Mouse (Mus musculus): ENCODE measurements around the gene Tnfrsf25. TPM values are rescaled to one million over a fixed set of nuclear protein-coding genes. Genes with fewer than 3 reads are reported as not detected.

Gene Tnfrsf25
- polyA plus RNA-seq, 1 experiment from 2014 or later: 1.9 TPM

DNA sequence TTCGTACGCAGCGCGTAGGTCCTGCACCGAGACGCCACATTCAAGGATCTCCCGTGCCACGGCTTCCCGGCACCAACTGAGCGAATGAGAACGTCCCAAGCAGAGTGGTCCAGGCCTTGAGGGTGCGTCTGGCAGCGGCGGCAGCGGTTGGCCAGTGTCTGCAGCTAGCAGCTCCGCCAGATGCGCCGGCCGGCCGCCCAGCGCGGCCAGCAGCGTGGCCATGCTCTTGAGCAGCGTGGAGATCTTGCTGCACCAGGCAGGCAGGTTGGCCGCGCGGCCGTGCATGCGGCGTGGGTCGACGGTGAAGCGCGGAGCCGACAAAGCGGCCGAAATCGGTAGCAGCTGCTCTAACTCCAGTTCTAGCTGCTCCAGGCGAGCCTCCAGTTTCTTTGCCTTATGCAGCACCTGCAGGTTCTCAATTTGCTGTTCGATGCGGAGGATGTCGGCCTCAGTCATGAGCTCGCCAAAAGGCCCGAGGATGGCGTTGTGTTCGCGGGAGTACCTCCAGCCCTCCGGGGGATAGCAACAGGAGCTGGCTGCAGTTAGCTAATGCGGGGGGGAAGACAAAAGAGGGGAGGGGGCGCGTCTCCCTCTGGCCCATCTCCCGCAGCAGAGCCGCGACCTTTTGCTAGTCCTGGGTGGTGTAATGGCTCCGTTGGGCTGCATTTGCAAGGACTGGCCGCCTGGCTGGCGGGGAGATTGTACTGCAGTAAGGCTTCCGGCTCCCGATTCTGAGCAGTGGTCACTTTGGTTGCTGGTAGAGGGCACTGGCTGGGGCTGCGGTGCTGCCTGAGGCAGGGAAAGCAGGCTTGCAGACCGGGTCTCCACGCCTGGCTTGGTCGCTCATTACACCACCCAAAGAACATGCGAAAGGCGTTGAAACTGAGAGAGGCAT lies 10.5 kb downstream of the Tnfrsf25 start:
- H3K9ac ChIP-seq: no peak overlapping the region
- peaks cover 100% of the 10 kb centered on the region for H3K27me3 ChIP-seq
- no peaks in the 10 kb centered on the region for H3K9me3 ChIP-seq
- 3% methylated on average over 65 of the region's 65 CpGs for WGBS
- H3K36me3 ChIP-seq: no peaks in the 10 kb centered on the region
- peak overlapping the region; percentile 56 for H3K4me2 ChIP-seq (replicated peaks)
- peak overlapping the region; percentile 34 for H3K4me3 ChIP-seq
- H3K4me1 ChIP-seq: peaks cover 30% of the 10 kb centered on the region
- no peak; the same call in 1 of the 2 replicates for ATAC-seq (ENCODE audit: low FRiP score, low read depth)
- H3K27ac ChIP-seq: no peak overlapping the region

DNA sequence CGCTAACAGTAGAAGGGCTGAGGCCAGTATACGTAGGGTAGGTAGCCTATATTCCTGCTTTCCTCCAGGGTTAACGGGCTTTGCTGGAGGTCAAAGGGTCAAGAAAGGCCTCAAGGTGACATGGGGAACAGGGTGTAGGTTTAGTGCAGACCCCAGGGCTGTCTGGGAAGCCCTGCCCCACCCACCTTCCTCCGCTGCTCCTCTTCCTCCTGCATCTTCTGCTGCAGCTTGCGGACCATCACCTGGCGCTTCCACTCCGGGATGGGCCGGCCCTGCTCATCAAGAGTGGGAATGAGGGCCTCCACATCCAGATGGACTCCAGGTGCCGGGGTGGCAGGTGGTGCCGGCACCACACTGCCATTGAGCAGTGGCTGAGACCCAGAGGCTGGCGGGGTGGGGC lies 12.2 kb downstream of the Tnfrsf25 start:
- Histone ChIP-seq H3K36me3 (no peaks in the 10 kb centered on the region), H3K27ac (no peak overlapping the region), H3K9me3 (no peaks in the 10 kb centered on the region), H3K9ac (no peak overlapping the region), H3K4me3 (no peak overlapping the region), H3K27me3 (peaks cover 100% of the 10 kb centered on the region), H3K4me1 (peaks cover 46% of the 10 kb centered on the region), H3K4me2 (replicated peaks) (no peak overlapping the region)
- no peak for ATAC-seq (ENCODE audit: low FRiP score, low read depth)
- 78% methylated on average over 11 of the region's 11 CpGs for WGBS

DNA sequence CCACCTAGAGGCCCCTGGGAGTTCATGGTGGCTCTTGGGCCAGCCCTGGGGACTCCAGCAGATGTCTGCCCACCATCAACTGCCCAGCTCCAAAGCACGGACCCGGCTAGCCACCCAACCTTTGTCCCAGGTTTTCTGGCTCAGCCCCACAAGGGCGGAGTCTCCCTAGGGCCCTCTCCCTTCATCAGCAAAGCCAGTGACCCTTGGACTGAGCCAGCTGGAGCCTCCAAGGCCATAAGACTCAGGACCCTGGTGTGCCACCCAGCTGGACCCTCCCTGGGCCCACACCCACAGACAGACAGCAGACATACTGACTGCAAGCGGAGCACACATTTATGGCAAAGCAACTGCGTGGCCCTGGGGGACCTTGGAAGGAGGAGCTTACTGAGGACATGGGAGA lies 13.1 kb downstream of the Tnfrsf25 start:
- H3K4me1 ChIP-seq: peaks cover 46% of the 10 kb centered on the region
- ATAC-seq (ENCODE audit: low FRiP score, low read depth): no peak
- 48% methylated on average over 5 of the region's 5 CpGs for WGBS

DNA sequence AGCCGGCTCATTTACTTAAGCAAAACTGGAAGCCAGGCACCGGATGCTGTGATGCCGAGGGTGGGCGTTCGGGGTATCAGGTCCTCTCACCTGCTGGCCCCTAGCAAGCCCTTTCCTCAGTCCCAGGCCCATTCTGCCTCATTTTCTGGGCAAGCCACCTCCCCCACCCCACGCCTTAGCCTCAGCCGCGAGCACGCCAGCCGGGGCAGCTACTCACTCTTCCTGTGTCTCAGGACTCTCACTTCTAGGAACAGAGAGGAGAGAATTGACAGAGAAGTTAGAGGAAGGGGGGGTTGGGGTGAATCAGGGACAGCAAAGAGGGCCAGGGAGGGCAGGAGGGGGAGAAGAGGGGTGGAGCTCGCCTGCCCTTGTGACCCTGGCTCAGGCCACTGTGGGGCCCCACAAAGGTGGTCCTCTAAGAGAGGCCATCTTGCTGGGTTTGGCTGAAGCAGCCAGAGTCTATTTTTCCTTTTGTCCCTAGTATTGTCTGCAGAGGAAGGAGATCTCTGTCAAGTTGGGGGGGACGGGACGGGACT lies 13.7 kb downstream of the Tnfrsf25 start:
- 25% methylated on average over 13 of the region's 13 CpGs for WGBS
- Histone ChIP-seq H3K27me3 (peaks cover 100% of the 10 kb centered on the region), H3K4me2 (replicated peaks) (no peak overlapping the region), H3K9me3 (no peaks in the 10 kb centered on the region), H3K27ac (no peak overlapping the region), H3K4me3 (no peak overlapping the region), H3K36me3 (no peaks in the 10 kb centered on the region), H3K4me1 (peaks cover 46% of the 10 kb centered on the region), H3K9ac (no peak overlapping the region)
- ATAC-seq (ENCODE audit: low FRiP score, low read depth): no peak

More for the DNA sequence above, 13.1 kb downstream of the Tnfrsf25 start:
- H3K9me3 ChIP-seq: no peaks in the 10 kb centered on the region
- H3K27me3 ChIP-seq: peaks cover 100% of the 10 kb centered on the region
- no peak overlapping the region for H3K9ac ChIP-seq
- H3K36me3 ChIP-seq: no peaks in the 10 kb centered on the region
- no peak overlapping the region for H3K4me2 ChIP-seq (replicated peaks)
- no peak overlapping the region for H3K27ac ChIP-seq
- no peak overlapping the region for H3K4me3 ChIP-seq

DNA sequence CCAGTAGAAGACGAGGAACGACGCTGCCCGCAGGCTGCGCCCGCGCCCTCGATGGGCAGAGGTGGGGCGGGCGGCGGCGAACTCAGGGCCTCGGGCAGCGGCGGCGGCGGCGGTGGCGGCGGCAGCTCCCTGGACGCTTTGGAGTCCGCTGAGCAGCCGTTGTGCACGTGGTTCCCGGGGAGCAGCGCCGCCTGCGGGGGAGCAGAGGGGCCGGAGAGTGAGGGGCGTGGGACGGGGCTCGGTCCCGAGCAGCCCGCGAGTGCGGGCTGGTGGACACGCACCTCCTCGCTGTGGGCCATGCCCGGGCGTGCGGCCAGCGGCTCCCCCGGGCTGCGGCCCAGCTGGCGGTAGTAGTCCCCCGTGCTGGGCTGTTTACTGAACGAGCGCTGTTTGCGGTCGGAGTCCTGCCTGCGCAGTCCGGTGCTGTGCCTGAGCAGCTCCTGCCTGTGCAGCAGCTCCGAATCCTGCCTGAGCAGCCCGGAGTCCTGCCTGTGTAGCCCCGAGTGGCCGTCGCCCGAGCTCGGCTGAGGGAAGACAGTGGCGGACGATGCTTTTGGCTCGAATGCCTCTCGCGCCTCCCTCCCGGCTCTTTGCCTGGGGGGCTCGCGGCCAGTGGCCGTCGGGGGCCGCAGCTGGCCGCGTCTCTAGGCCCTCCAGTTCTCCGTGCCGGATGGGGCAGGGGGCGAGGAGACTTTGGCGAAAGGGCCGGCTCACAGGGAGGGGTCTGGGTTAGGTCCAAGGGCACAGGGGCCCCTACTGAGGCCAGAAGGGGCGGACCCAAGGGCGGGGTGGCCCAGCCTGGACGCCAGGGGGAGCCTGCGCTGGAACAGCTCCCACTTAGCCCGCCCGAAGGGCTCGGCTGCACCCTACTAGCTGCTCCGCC lies 15.3 kb downstream of the Tnfrsf25 start:
- Histone ChIP-seq H3K9ac (peak overlapping the region; percentile 48), H3K27me3 (peaks cover 98% of the 10 kb centered on the region), H3K4me1 (peaks cover 35% of the 10 kb centered on the region), H3K9me3 (no peaks in the 10 kb centered on the region), H3K4me3 (peak overlapping the region; percentile 44), H3K4me2 (replicated peaks) (peak overlapping the region; percentile 71), H3K36me3 (no peaks in the 10 kb centered on the region), H3K27ac (no peak overlapping the region)
- 1% methylated on average over 78 of the region's 85 CpGs for WGBS
- peak; percentile 59 for ATAC-seq (ENCODE audit: low FRiP score, low read depth)

DNA sequence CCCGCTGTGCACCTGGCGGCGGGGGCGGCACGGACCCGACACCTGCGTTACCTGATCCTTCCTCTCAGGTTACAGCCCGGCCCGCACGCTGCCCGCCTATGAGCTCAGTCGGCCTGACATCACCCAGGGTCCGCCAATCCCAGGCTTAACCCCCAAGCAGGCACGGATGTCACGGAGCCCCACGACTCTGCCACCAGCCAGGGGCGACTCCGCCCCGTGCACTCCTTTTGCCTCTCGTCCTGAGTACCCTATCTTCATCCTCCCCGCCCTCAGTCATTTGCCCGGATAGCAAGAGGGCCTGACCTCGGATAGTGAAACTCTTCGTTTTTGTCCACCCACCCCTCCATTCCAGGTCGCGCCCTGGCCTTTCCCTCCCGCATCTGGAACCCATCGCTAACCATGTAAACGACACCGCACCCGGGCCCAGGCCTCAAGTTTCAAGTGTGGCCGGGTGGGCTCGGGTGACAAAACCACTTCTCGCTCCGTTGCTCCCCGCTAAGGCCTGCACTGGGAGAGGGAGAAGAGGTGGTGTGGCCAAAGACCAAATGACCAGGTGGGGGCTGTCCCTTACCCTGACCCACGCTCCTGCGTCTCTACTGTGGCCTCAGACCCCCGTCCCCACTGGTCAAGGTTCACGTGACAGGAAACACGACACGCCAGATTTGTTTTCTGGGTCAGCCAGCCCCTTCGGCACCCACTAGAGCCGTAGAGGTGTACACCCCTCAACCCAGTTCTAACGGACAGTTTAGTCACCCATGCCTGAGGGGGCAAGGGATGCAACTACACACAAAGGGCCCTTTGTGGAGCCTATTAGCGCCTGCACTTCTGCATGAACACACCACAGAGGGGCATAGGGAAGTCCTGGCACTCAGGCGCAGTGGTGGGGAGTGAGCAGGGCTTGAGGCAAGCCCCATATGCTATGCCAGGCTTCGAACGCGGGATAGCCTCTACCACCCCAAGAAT lies 16.4 kb downstream of the Tnfrsf25 start:
- H3K4me2 ChIP-seq (replicated peaks): peak overlapping the region; percentile 71
- peaks cover 97% of the 10 kb centered on the region for H3K27me3 ChIP-seq
- peak overlapping the region; percentile 44 for H3K4me3 ChIP-seq
- no peaks in the 10 kb centered on the region for H3K36me3 ChIP-seq
- H3K27ac ChIP-seq: no peak overlapping the region
- 4% methylated on average over 50 of the region's 50 CpGs for WGBS
- peaks cover 27% of the 10 kb centered on the region for H3K4me1 ChIP-seq
- H3K9me3 ChIP-seq: no peaks in the 10 kb centered on the region
- H3K9ac ChIP-seq: no peak overlapping the region
- 0 out of 2 replicates have a peak, but pooled peaks have one; percentile 4 for ATAC-seq (ENCODE audit: low FRiP score, low read depth)

DNA sequence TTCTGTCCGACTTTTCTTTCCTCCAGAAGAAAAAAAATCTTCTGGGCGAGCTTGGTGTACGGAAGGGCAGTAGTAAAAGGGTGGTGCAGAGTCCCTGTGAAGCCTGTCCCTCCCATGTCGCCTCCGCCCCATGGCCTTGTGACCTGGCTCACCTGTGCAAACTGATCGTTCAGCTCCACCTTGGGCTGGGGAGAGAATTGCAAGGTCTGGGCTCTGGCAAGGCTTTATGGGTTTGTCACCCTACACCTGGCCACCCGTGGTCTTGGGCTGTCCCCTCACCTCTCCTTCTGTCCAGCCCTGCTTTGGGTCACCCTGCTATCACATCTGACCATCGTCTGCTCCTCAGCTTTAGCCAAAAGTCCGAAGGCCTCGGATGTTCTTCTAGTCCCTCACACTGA lies 17.0 kb downstream of the Tnfrsf25 start:
- no peak overlapping the region for H3K4me3 ChIP-seq
- H3K4me2 ChIP-seq (replicated peaks): no peak overlapping the region; the same call in 1 of the 2 replicates
- peaks cover 93% of the 10 kb centered on the region for H3K27me3 ChIP-seq
- no peaks in the 10 kb centered on the region for H3K9me3 ChIP-seq
- no peak overlapping the region for H3K9ac ChIP-seq
- 24% methylated on average over 10 of the region's 10 CpGs for WGBS
- no peaks in the 10 kb centered on the region for H3K36me3 ChIP-seq
- H3K4me1 ChIP-seq: peaks cover 27% of the 10 kb centered on the region
- ATAC-seq (ENCODE audit: low FRiP score, low read depth): no peak
- no peak overlapping the region for H3K27ac ChIP-seq

DNA sequence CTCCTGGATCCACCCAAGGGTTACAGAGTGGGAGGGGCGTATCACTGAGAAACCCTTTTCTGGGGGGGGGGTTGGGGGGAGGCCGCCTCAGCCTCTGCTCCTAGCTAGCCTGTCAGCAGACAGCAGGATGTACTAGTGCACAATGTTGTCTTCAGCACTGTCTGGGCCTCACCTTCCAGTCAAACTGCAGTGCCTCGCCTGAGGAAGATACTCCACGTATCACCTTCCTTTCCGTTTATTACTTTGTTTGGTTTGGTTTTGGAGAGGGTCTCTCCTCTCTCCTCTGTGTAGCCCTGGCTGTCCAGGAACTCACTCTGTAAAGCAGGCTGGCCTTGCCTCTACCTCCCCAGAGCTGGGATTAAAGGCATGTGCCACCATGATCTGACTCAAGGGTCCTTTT lies 17.5 kb downstream of the Tnfrsf25 start:
- Histone ChIP-seq H3K27ac (no peak overlapping the region), H3K9me3 (no peaks in the 10 kb centered on the region), H3K9ac (no peak overlapping the region), H3K36me3 (no peaks in the 10 kb centered on the region), H3K4me1 (peaks cover 29% of the 10 kb centered on the region), H3K4me2 (replicated peaks) (no peak overlapping the region), H3K27me3 (peaks cover 91% of the 10 kb centered on the region), H3K4me3 (no peak overlapping the region)
- no peak for ATAC-seq (ENCODE audit: low FRiP score, low read depth)
- WGBS: 51% methylated on average over 5 of the region's 5 CpGs

DNA sequence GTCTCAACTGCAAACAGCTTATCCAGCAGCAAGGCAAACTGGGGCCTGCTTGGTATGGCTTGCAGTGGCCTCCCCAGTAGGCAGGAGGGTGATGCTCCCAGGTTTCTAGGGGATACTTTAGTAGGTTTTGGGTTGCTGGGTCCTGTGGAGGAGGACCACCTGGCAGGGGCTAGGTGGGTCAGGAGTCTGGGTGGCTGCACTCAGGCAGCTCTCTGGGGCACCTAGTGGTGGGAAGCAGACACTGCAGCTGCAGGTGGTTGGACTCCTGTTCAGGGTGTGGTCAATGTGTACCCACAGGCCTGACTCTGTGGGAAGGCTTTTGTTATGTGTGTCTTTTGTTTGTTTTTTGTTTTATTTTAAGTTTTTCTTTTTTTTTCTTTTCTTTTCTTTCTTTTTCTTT lies 18.8 kb downstream of the Tnfrsf25 start:
- no peak overlapping the region for H3K27ac ChIP-seq
- H3K9me3 ChIP-seq: no peaks in the 10 kb centered on the region
- ATAC-seq (ENCODE audit: low FRiP score, low read depth): no peak
- no peaks in the 10 kb centered on the region for H3K36me3 ChIP-seq
- H3K4me3 ChIP-seq: no peak overlapping the region
- H3K4me1 ChIP-seq: peaks cover 37% of the 10 kb centered on the region
- H3K9ac ChIP-seq: no peak overlapping the region
- H3K27me3 ChIP-seq: peaks cover 86% of the 10 kb centered on the region
- H3K4me2 ChIP-seq (replicated peaks): no peak overlapping the region

DNA sequence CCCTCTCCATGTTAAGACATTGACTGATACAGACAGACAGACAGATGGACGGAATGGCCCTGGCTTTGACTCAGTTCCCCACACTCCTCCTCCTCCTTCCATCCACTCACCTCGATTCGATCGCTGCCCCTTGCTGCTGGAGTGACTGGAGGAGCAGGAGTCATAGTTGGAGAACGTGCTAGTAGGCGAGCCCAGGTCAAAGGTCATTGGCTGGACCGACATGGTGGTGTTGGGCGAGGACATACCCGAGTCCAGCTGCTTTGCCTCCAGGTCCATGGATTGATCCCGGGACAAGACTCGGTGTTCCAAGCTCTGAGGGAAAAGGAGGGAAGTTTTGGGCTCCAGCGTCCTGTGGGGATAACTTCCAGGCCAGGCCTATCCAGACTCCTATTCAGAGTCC lies 19.6 kb downstream of the Tnfrsf25 start:
- Histone ChIP-seq H3K9me3 (no peaks in the 10 kb centered on the region), H3K36me3 (no peaks in the 10 kb centered on the region), H3K27ac (no peak overlapping the region), H3K4me1 (peaks cover 35% of the 10 kb centered on the region), H3K27me3 (peaks cover 85% of the 10 kb centered on the region), H3K4me2 (replicated peaks) (no peak overlapping the region), H3K9ac (no peak overlapping the region), H3K4me3 (no peak overlapping the region)
- 83% methylated on average over 12 of the region's 12 CpGs for WGBS
- no peak for ATAC-seq (ENCODE audit: low FRiP score, low read depth)

DNA sequence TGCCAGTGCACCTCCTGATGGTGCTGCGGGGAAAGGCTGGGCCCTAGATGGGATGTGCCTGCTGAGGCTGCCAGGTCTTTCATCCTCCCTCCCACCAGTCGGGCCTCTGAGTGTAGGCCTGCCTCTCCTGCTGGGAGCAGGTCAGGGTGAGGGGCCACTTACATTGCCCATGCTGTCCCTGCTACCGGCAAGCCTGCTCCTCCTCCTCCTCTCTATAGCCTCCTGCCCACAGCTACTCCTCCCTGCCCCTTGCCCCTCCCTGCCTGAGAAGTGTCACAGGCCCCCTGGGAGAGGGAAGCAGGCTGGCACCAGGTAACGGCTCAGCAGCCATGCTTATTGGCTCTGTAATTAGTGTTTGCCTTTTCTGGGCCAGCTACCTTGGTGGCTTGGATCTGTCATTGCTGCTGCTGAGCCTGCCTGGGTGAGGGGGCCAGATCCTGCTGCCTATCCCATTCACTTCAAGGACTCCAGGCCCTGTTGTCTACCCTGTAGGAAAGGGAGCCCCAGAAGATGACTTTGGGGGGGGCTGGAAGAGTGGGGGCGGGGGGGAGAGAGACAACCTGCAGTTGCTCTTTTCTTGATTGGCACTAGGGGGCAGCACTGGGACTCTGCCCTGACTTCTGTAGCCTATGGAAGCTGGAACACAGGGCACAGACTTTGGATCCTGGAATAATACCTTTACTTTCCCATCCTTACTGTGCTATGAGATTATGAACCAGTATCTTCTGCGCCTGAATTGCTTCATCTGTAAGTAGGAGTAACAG lies 20.6 kb downstream of the Tnfrsf25 start:
- Histone ChIP-seq H3K36me3 (no peaks in the 10 kb centered on the region), H3K9ac (no peak overlapping the region), H3K4me3 (no peak overlapping the region), H3K4me2 (replicated peaks) (no peak overlapping the region), H3K9me3 (no peaks in the 10 kb centered on the region), H3K27me3 (peaks cover 83% of the 10 kb centered on the region), H3K4me1 (peaks cover 26% of the 10 kb centered on the region), H3K27ac (no peak overlapping the region)
- no peak for ATAC-seq (ENCODE audit: low FRiP score, low read depth)
- WGBS: 28% methylated on average over 6 of the region's 6 CpGs
